Comparison of ENCODE assay signal across 11 mouse cellular contexts in genomic region chr5:110486674-110487334, GRCm38 (mm10). TPM values are rescaled to one million over a fixed set of nuclear protein-coding genes. Genes with fewer than 3 reads are reported as not detected.
DNase-seq lines count a peak whose midpoint lies in the region; ATAC-seq lines count a peak whose summit lies in the region.
"Had no signal": no experiment of that assay in that cellular context is flagged by ENCODE, and none has a peak within 500 bp of the region (broad histone marks: within the 10 kb centered on the region; RNA-seq: fewer than 3 reads in every experiment).

No protein-coding gene starts in this region.

- no peak overlapping the region for H3K9ac ChIP-seq in limb, embryonic 13.5 days
- H3K9ac ChIP-seq in forebrain, embryonic 13.5 days = no peak overlapping the region; the same call in 1 of the 2 replicates
- H3K9ac ChIP-seq in stomach, embryonic 15.5 days = no peak overlapping the region

- peaks cover 4% of the 10 kb centered on the region for H3K27me3 ChIP-seq in limb, embryonic 13.5 days
- H3K27me3 ChIP-seq in limb, embryonic 10.5 days (ENCODE audit: low read depth, poor library complexity, severe bottlenecking) = peaks cover 25% of the 10 kb centered on the region
- H3K27me3 ChIP-seq in forebrain, embryonic 13.5 days = peaks cover 53% of the 10 kb centered on the region
- H3K27me3 ChIP-seq in stomach, embryonic 15.5 days (replicated peaks) = peaks cover 4% of the 10 kb centered on the region; the same call in 1 of the 2 replicates

- DNase-seq in limb, embryonic 10.5 days (ENCODE audit: low spot score) = no peak
- DNase-seq in mesoderm, embryonic 11.5 days (ENCODE audit: low read depth, low spot score) = peak; percentile 60
- DNase-seq in spleen, postnatal 14 days (ENCODE audit: low spot score in 2 of 2) = no peak
- DNase-seq in cerebellum, postnatal 14 days = no peak
- DNase-seq in spleen, postnatal 36 days (ENCODE audit: low spot score in 2 of 2) = no peak
- DNase-seq: adrenal gland, postnatal 10 days; gastrocnemius, postnatal 10 days had no signal

- H3K4me2 ChIP-seq in limb, embryonic 13.5 days (replicated peaks) = no peak overlapping the region
- peak overlapping the region; percentile 20; the same call in 1 of the 2 replicates for H3K4me2 ChIP-seq in forebrain, embryonic 13.5 days
- H3K4me2 ChIP-seq in stomach, embryonic 15.5 days = no peak overlapping the region

- H3K4me3 ChIP-seq in limb, embryonic 13.5 days = no peak overlapping the region
- no peak overlapping the region for H3K4me3 ChIP-seq in limb, embryonic 10.5 days
- no peak overlapping the region for H3K4me3 ChIP-seq in forebrain, embryonic 13.5 days
- H3K4me3 ChIP-seq in stomach, embryonic 15.5 days (replicated peaks) = no peak overlapping the region
- H3K4me3 ChIP-seq: megakaryocyte, embryonic 14.5 days had no signal

- ATAC-seq in limb, embryonic 13.5 days (ENCODE audit: low FRiP score, low read depth) = peak; percentile 37; the same call in 1 of the 2 replicates
- ATAC-seq in forebrain, embryonic 13.5 days = peak; percentile 93
- ATAC-seq in stomach, embryonic 15.5 days (ENCODE audit: insufficient read depth, low FRiP score, low read depth) = peak; percentile 69

- peaks cover 8% of the 10 kb centered on the region for H3K4me1 ChIP-seq in limb, embryonic 13.5 days
- peaks cover 11% of the 10 kb centered on the region for H3K4me1 ChIP-seq in limb, embryonic 10.5 days
- H3K4me1 ChIP-seq in forebrain, embryonic 13.5 days = peaks cover 22% of the 10 kb centered on the region
- H3K4me1 ChIP-seq in stomach, embryonic 15.5 days = no peaks in the 10 kb centered on the region

- H3K9me3 ChIP-seq in limb, embryonic 13.5 days = no peaks in the 10 kb centered on the region
- H3K9me3 ChIP-seq in limb, embryonic 10.5 days (replicated peaks) = no peaks in the 10 kb centered on the region
- H3K9me3 ChIP-seq in forebrain, embryonic 13.5 days (replicated peaks) = no peaks in the 10 kb centered on the region
- H3K9me3 ChIP-seq in stomach, embryonic 15.5 days = no peaks in the 10 kb centered on the region

- H3K36me3 ChIP-seq in limb, embryonic 13.5 days = no peaks in the 10 kb centered on the region
- H3K36me3 ChIP-seq in limb, embryonic 10.5 days = no peaks in the 10 kb centered on the region
- no peaks in the 10 kb centered on the region for H3K36me3 ChIP-seq in forebrain, embryonic 13.5 days (ENCODE audit: poor library complexity, severe bottlenecking)
- H3K36me3 ChIP-seq in stomach, embryonic 15.5 days = no peaks in the 10 kb centered on the region

- WGBS in limb, embryonic 13.5 days = 42% methylated on average over 5 of the region's 5 CpGs
- WGBS in limb, embryonic 10.5 days = 55% methylated on average over 5 of the region's 5 CpGs
- WGBS in forebrain, embryonic 13.5 days = 0% methylated on average over 5 of the region's 5 CpGs
- 20% methylated on average over 5 of the region's 5 CpGs for WGBS in stomach, embryonic 15.5 days

- H3K27ac ChIP-seq in limb, embryonic 13.5 days = no peak overlapping the region
- no peak overlapping the region for H3K27ac ChIP-seq in limb, embryonic 10.5 days
- peak overlapping the region; percentile 66 for H3K27ac ChIP-seq in forebrain, embryonic 13.5 days
- peak overlapping the region; percentile 67; the same call in 1 of the 2 replicates for H3K27ac ChIP-seq in stomach, embryonic 15.5 days

RNA-seq across cellular contexts. Expression of gene Fbrsl1, which starts 38.5 kb away (rescaled TPM):
- polyA plus RNA-seq in limb, embryonic 13.5 days (2015; fragmentation: Nextera tagmentation; extraction: Ambion mirVana) = 16.0 and 17.3 TPM in 2 replicates
- 22.5 and 24.8 TPM in 2 replicates for polyA plus RNA-seq in limb, embryonic 10.5 days (2016; fragmentation: Nextera tagmentation; extraction: Ambion mirVana)
- 22.8 and 23.3 TPM in 2 replicates for polyA plus RNA-seq in forebrain, embryonic 13.5 days (2015; fragmentation: Nextera tagmentation; extraction: Ambion mirVana)
- 11.1 and 12.0 TPM in 2 replicates for polyA plus RNA-seq in stomach, embryonic 15.5 days (2015; fragmentation: Nextera tagmentation; extraction: Ambion mirVana)

RNA-seq across cellular contexts. Expression of gene Galnt9, which starts 57.4 kb away (rescaled TPM):
- polyA plus RNA-seq in limb, embryonic 13.5 days (2015; fragmentation: Nextera tagmentation; extraction: Ambion mirVana) = 0.26 and 0.55 TPM in 2 replicates
- not detected in 2 replicates for polyA plus RNA-seq in limb, embryonic 10.5 days (2016; fragmentation: Nextera tagmentation; extraction: Ambion mirVana)
- polyA plus RNA-seq in forebrain, embryonic 13.5 days (2015; fragmentation: Nextera tagmentation; extraction: Ambion mirVana) = 4.8 and 5.6 TPM in 2 replicates
- 0.46 and 0.71 TPM in 2 replicates for polyA plus RNA-seq in stomach, embryonic 15.5 days (2015; fragmentation: Nextera tagmentation; extraction: Ambion mirVana)

Comparison
In these comparisons a context has a peak if more than half of its experiments do, and no peak if none do; other contexts are left out.
1. ATAC-seq: peak in every context shown above with its lines; median percentile 93 in forebrain, embryonic 13.5 days; 69 in stomach, embryonic 15.5 days; 37 in limb, embryonic 13.5 days.
2. H3K27ac ChIP-seq: peak in forebrain, embryonic 13.5 days (single experiment) and stomach, embryonic 15.5 days (single experiment); none in limb, embryonic 13.5 days (single experiment) and limb, embryonic 10.5 days (single experiment).